Mouse (Mus musculus) C2C12 (cell line): Measurements from ENCODE around the gene Soat1. TPM values are rescaled to one million over a fixed set of nuclear protein-coding genes. Genes with fewer than 3 reads are reported as not detected.

Source experiments
- H3K27me3 ChIP-seq: one replicate; pipeline ENCODE4 v1.6.1; 2011; ENCODE audit not compliant: control insufficient read depth, insufficient read depth, insufficient read length
- H3K36me3 ChIP-seq: one replicate; pipeline ENCODE4 v1.6.1; 2011; ENCODE audit not compliant: control insufficient read depth, insufficient read depth
- H3K4me3 ChIP-seq: one replicate; pipeline ENCODE4 v1.5.1; 2011; ENCODE audit warnings: mild to moderate bottlenecking, control low read depth; ENCODE audit not compliant: poor library complexity, insufficient read depth, severe bottlenecking
- H3K79me2 ChIP-seq: one replicate; pipeline ENCODE4 v1.6.1; 2011; ENCODE audit not compliant: control insufficient read depth, insufficient read depth
- H3K79me3 ChIP-seq: one replicate; pipeline ENCODE4 v1.6.1; 2011; ENCODE audit warnings: low read depth, control low read depth
- H3ac ChIP-seq: one replicate; pipeline ENCODE3; 2011; ENCODE audit warnings: low read depth; ENCODE audit not compliant: control insufficient read depth, insufficient read length
- CEBPB ChIP-seq: IDR thresholded peaks from one replicate; pipeline ENCODE4 v1.6.1; 2011; ENCODE audit warnings: low read depth, mild to moderate bottlenecking, control low read depth, moderate library complexity
- CTCF ChIP-seq: IDR thresholded peaks from one replicate; pipeline ENCODE4 v1.5.1; 2011; ENCODE audit not compliant: control insufficient read depth, insufficient read depth, insufficient read length
- FOSL1 ChIP-seq: IDR thresholded peaks from one replicate; pipeline ENCODE4 v1.8.0; 2011; ENCODE audit warnings: mild to moderate bottlenecking, low read length; ENCODE audit not compliant: poor library complexity, insufficient read depth, severe bottlenecking
- MAX ChIP-seq: IDR thresholded peaks from one replicate; pipeline ENCODE4 v1.6.1; 2011; ENCODE audit warnings: mild to moderate bottlenecking, control low read depth
- MYOD1 ChIP-seq: IDR thresholded peaks from one replicate; pipeline ENCODE4 v1.6.1; 2011; ENCODE audit warnings: low read depth; ENCODE audit not compliant: control insufficient read depth, insufficient read length
- MYOG ChIP-seq: IDR thresholded peaks from one replicate; pipeline ENCODE4 v1.6.1; 2011; ENCODE audit not compliant: control insufficient read depth, insufficient read length; ENCODE audit errors: extremely low read depth
- USF1 ChIP-seq: IDR thresholded peaks from one replicate; pipeline ENCODE4 v1.6.1; 2011; ENCODE audit warnings: low read depth, mild to moderate bottlenecking, control low read depth, moderate library complexity
- polyA plus RNA-seq: library from polyadenylated mRNA; unstranded; fragments of >200 nt; fragmentation: generic; extraction: Trizol; gene quantifications from one replicate; pipeline ENCODE4 v1.2.1, GENCODE M21; 2012; ENCODE audit warnings: missing spikeins

The Soat1 gene
- polyA plus RNA-seq, 1 experiment: 72.5 TPM

DNA sequence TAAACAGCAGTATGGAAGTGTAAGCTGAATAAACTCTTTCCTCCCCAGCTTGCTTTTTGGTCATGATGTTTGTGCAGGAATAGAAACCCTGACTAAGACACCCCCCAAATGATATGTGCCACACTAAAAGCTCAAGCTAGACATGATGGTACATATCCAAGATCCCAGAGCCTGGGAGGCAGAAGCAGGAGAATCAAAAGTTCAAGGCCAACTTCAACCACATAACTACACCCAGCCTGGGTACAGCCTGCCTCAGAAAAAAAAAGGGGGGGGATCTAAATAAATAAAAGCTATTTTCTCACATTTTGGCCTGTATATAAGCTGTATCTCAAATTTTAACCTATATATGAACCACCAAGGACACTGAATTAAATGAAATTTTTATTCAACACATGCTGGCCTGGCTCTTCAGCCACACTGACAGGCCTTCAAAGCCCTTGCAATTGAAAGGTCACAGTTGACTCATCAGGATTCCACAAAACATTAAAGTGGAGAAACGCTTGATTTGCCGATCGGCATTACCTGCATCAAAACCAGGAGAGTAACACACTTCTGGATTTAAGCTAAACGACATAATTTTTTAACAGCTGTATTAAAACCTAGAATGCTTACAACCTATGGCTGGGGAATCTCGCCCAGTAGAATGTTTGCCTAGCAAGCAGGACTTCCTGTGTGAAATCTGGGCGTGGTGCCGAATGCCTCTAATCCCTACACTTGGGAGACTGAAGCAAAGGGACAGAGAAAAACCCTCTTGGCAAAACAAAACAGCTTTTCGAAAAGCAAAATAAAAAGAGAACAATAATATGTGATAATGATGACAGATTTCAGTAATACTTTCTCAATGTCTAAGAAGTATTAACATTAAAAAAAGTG is 9.9 kb downstream of the Soat1 start:
- H3K27me3 ChIP-seq: no peaks in the 10 kb centered on the region

DNA sequence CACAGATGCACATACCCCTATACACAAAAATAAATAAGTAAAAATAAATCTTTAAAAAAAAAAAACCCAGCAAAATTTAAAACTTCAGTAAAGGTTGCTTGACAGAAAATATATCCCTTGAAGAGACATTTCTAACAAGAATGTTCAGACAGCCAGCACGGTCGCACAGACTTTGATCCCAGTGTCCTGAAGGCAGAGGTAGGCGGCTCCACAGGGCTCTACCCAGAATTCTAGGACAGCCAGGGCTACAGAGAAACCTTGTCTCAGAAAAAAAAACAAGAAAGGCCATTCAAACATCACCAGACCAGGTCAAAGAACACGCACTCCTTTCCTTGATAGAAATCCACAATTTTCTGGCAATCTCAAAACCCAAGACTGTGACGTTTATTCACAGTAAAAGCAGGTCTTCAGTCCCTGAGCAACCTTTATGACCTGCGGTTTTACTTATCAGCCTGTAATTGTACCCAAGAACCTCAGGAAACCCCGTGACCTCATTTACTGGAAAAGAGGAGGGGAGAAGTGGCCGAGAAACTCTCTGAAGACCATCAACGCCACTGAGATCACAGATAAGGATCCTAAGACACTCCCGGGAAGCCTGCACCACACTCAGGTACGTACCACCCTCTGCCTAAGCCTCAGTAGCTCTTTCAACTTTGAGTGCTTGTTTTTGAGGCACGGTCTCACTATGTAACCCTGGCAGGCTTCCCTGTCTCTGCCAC is 11.7 kb downstream of the Soat1 start:
- Histone ChIP-seq H3K79me3 (peaks cover 74% of the 10 kb centered on the region), H3ac (no peak overlapping the region), H3K27me3 (no peaks in the 10 kb centered on the region), H3K4me3 (no peak overlapping the region), H3K79me2 (peaks cover 92% of the 10 kb centered on the region), H3K36me3 (peaks cover 81% of the 10 kb centered on the region)
- TF ChIP-seq CEBPB (no peak), MYOD1 (no peak), USF1 (no peak), MYOG (no peak), FOSL1 (no peak), MAX (no peak), CTCF (no peak)

More for the DNA sequence above, 9.9 kb downstream of the Soat1 start:
- Histone ChIP-seq H3K79me2 (peaks cover 92% of the 10 kb centered on the region), H3K79me3 (peaks cover 78% of the 10 kb centered on the region), H3ac (no peak overlapping the region), H3K4me3 (no peak overlapping the region), H3K36me3 (peaks cover 75% of the 10 kb centered on the region)
- no peak for TF ChIP-seq CTCF
- no peak for TF ChIP-seq MYOD1
- no peak for TF ChIP-seq USF1

DNA sequence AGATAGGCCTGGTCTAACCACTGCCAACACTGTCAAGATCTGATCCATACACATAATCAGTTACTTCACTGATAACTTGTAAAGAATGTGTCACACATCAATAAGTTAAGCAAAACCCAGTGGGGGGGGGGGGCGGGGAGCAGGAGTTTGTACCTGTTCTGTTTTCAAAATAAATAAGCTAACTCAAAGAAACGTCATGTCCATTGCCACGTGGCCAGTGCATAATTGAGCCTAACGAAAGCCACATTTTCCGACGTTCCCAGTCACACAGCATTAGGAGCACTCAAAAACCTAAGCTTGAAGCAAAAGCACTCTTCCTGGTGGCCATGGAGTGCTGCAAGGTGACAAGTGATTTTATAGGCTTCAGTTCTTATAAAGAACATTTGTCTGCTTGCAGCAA is 13.1 kb downstream of the Soat1 start:
- Histone ChIP-seq H3ac (no peak overlapping the region), H3K79me3 (peaks cover 73% of the 10 kb centered on the region), H3K4me3 (no peak overlapping the region), H3K79me2 (peaks cover 88% of the 10 kb centered on the region), H3K36me3 (peaks cover 81% of the 10 kb centered on the region), H3K27me3 (no peaks in the 10 kb centered on the region)
- TF ChIP-seq MAX (no peak), CEBPB (no peak), MYOG (no peak), MYOD1 (no peak), FOSL1 (no peak), USF1 (no peak), CTCF (no peak)

DNA sequence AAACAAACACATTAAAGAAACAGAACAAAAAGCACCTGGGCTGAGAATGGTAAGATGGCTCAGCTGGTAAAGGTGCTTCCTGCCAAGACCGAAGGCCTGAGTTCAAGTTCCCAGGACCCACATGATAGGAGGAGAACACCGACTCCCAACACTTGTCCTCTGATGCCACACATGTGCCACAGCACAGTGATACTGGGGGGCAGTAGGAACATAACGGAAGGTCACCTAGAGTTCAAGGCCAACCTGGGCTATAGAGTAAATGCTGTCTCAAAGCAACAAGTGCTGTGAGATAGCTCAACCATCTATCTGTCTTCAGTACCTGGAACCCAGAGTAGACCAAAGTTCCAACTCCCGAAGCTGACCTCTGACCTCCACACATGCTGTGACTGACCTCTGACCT is 13.9 kb downstream of the Soat1 start:
- peaks cover 80% of the 10 kb centered on the region for H3K79me2 ChIP-seq
- H3K79me3 ChIP-seq: peaks cover 67% of the 10 kb centered on the region
- no peak for TF ChIP-seq MYOG
- TF ChIP-seq FOSL1: no peak
- no peak for TF ChIP-seq CTCF
- TF ChIP-seq MAX: no peak
- TF ChIP-seq MYOD1: no peak
- TF ChIP-seq USF1: no peak
- TF ChIP-seq CEBPB: no peak
- H3K27me3 ChIP-seq: no peaks in the 10 kb centered on the region
- no peak overlapping the region for H3K4me3 ChIP-seq
- peaks cover 81% of the 10 kb centered on the region for H3K36me3 ChIP-seq
- no peak overlapping the region for H3ac ChIP-seq

DNA sequence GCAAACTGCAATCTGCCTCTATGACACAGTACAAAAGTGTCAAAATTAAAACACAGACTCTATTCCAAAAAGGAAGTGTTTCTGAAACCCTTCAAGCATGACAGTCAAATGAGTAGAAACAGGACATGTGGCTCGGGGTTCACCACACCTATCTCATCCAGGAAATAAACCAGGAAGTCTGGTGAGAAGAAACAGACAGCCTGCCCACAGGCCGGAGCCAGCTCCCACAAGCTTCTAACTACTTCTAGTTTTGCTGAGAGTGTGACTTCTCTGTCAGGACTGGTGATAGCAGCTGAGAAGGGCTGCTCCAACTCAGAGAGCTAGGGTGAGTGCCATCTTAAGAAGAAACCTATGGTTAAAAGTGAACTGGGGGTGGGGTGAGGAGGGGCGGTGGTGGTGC is 14.4 kb downstream of the Soat1 start:
- peaks cover 63% of the 10 kb centered on the region for H3K79me3 ChIP-seq
- no peak overlapping the region for H3K4me3 ChIP-seq
- peaks cover 74% of the 10 kb centered on the region for H3K79me2 ChIP-seq
- peaks cover 83% of the 10 kb centered on the region for H3K36me3 ChIP-seq
- TF ChIP-seq MYOD1: no peak
- TF ChIP-seq MYOG: no peak
- TF ChIP-seq CTCF: no peak
- no peak for TF ChIP-seq USF1
- TF ChIP-seq CEBPB: no peak
- no peak for TF ChIP-seq MAX
- no peak for TF ChIP-seq FOSL1
- no peak overlapping the region for H3ac ChIP-seq
- H3K27me3 ChIP-seq: no peaks in the 10 kb centered on the region
